Mouse (Mus musculus): ENCODE measurements around the gene Ascl2. TPM values are rescaled to one million over a fixed set of nuclear protein-coding genes. Genes with fewer than 3 reads are reported as not detected.

The Ascl2 gene
- total RNA-seq (2014; rRNA removed) = not detected in 2 replicates
- 0.11 TPM in 1 of 2 replicates, not detected in the other for polyA plus RNA-seq (2012; rRNA removed)

- no peaks in the 10 kb centered on the region for H3K79me2 ChIP-seq (ENCODE audit: control insufficient read depth, insufficient read depth, low read length)
- no peaks in the 10 kb centered on the region for H3K36me3 ChIP-seq (ENCODE audit: control insufficient read depth, insufficient read depth, low read length)
- no peak for DNase-seq (ENCODE audit: extremely low read depth, low read depth, low spot score)
- peaks cover 15% of the 10 kb centered on the region for H3K27me3 ChIP-seq (ENCODE audit: control insufficient read depth, insufficient read depth, low read length)
- H3K27ac ChIP-seq (replicated peaks; ENCODE audit: insufficient read depth, low read depth, low read length) = no peak within 1 kb of the TSS
- TF ChIP-seq CTCF (IDR thresholded peaks at IDR 0.05; ENCODE audit: low read depth, low read length) (no peak), POLR2A (IDR thresholded peaks at IDR 0.05; ENCODE audit: extremely low read depth, insufficient read depth, low read length) (no peak)
- H3K4me3 ChIP-seq (ENCODE audit: insufficient read depth, low read depth, low read length) = peak within 1 kb of the TSS; percentile 31; the same call in 1 of the 2 replicates
- H3K9ac ChIP-seq (ENCODE audit: low read depth, low read length) = no peak within 1 kb of the TSS
- H3K4me1 ChIP-seq (ENCODE audit: control insufficient read depth, insufficient read depth, low read length) = peaks cover 3% of the 10 kb centered on the region; the same call in 1 of the 2 replicates
- 3% methylated on average over 50 of the region's 51 CpGs for WGBS
Measured at GRCm38 (mm10) chr7:142968809-142969511, at the start of gene Ascl2. Gene Ascl2 (minus strand): TSS chr7:142969264.

- Histone ChIP-seq H3K79me2 (ENCODE audit: control insufficient read depth, insufficient read depth, low read length) (no peaks in the 10 kb centered on the region), H3K4me3 (ENCODE audit: insufficient read depth, low read depth, low read length) (no peak overlapping the region), H3K27ac (replicated peaks; ENCODE audit: insufficient read depth, low read depth, low read length) (no peak overlapping the region), H3K36me3 (ENCODE audit: control insufficient read depth, insufficient read depth, low read length) (no peaks in the 10 kb centered on the region), H3K4me1 (ENCODE audit: control insufficient read depth, insufficient read depth, low read length) (peaks cover 3% of the 10 kb centered on the region), H3K9ac (ENCODE audit: low read depth, low read length) (no peak overlapping the region), H3K27me3 (ENCODE audit: control insufficient read depth, insufficient read depth, low read length) (no peaks in the 10 kb centered on the region)
- DNase-seq (ENCODE audit: extremely low read depth, low read depth, low spot score) = no peak
- 90% methylated on average over 4 of the region's 4 CpGs for WGBS
- no peak for TF ChIP-seq POLR2A (IDR thresholded peaks at IDR 0.05; ENCODE audit: extremely low read depth, insufficient read depth, low read length)
- no peak for TF ChIP-seq CTCF (IDR thresholded peaks at IDR 0.05; ENCODE audit: low read depth, low read length)
Measured at GRCm38 (mm10) chr7:143017181-143017580, 48.1 kb upstream of the Ascl2 start.

DNA sequence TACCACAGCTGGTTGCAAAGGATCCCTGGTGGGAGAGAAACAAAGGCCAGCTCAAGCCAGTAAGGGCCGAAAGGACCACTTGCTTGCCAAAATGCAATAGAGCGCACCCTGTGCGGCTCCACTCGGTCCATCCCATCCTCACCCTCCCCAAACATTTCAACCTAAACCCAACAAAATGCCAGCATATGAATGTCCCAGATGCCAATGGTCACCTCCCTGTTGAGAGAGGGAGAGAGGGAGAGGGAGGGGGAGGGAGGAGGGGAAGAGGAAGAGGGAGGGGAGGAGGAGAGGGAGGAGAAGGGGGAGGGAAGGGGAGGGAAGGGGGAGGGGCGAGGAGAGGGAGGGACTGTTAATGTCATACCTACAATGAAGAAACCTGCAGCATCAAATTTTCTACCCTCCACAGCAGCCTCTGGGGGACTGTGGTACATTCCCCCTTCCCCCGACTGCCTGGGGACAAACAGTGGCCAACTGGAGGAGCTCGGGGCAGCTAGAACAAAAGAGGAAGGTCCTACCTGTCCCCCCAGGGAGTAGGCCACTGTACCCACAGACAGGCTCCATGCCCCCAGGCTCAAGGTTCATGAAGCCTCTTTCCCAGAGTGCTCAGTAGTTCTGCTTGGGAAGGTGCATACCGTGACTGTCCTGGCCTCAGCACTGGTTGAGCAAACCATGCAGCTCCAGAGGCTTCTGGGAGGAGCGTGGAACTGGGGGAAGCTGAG is 47.5 kb upstream of the Ascl2 start:
- H3K36me3 ChIP-seq (ENCODE audit: control insufficient read depth, insufficient read depth, low read length) = no peaks in the 10 kb centered on the region
- 66% methylated on average over 9 of the region's 9 CpGs for WGBS
- peak overlapping the region; percentile 49; the same call in 1 of the 2 replicates for H3K27ac ChIP-seq (replicated peaks; ENCODE audit: insufficient read depth, low read depth, low read length)
- no peaks in the 10 kb centered on the region for H3K79me2 ChIP-seq (ENCODE audit: control insufficient read depth, insufficient read depth, low read length)
- H3K4me3 ChIP-seq (ENCODE audit: insufficient read depth, low read depth, low read length) = no peak overlapping the region
- no peak for DNase-seq (ENCODE audit: extremely low read depth, low read depth, low spot score)
- H3K9ac ChIP-seq (ENCODE audit: low read depth, low read length) = no peak overlapping the region
- no peak for TF ChIP-seq POLR2A (IDR thresholded peaks at IDR 0.05; ENCODE audit: extremely low read depth, insufficient read depth, low read length)
- no peak for TF ChIP-seq CTCF (IDR thresholded peaks at IDR 0.05; ENCODE audit: low read depth, low read length)
- H3K27me3 ChIP-seq (ENCODE audit: control insufficient read depth, insufficient read depth, low read length) = no peaks in the 10 kb centered on the region
- peaks cover 3% of the 10 kb centered on the region for H3K4me1 ChIP-seq (ENCODE audit: control insufficient read depth, insufficient read depth, low read length)

GRCm38 (mm10) chr7:143015755-143016423 is 46.8 kb upstream of the Ascl2 start:
- Histone ChIP-seq H3K27ac (replicated peaks; ENCODE audit: insufficient read depth, low read depth, low read length) (peak overlapping the region; percentile 49; the same call in 1 of the 2 replicates), H3K36me3 (ENCODE audit: control insufficient read depth, insufficient read depth, low read length) (no peaks in the 10 kb centered on the region), H3K4me1 (ENCODE audit: control insufficient read depth, insufficient read depth, low read length) (peaks cover 3% of the 10 kb centered on the region), H3K4me3 (ENCODE audit: insufficient read depth, low read depth, low read length) (no peak overlapping the region), H3K9ac (ENCODE audit: low read depth, low read length) (no peak overlapping the region), H3K27me3 (ENCODE audit: control insufficient read depth, insufficient read depth, low read length) (no peaks in the 10 kb centered on the region), H3K79me2 (ENCODE audit: control insufficient read depth, insufficient read depth, low read length) (no peaks in the 10 kb centered on the region)
- peak; percentile 24 for DNase-seq (ENCODE audit: extremely low read depth, low read depth, low spot score)
- 36% methylated on average over 1 of the region's 1 CpGs for WGBS
- no peak for TF ChIP-seq POLR2A (IDR thresholded peaks at IDR 0.05; ENCODE audit: extremely low read depth, insufficient read depth, low read length)
- TF ChIP-seq CTCF (IDR thresholded peaks at IDR 0.05; ENCODE audit: low read depth, low read length) = no peak

DNA sequence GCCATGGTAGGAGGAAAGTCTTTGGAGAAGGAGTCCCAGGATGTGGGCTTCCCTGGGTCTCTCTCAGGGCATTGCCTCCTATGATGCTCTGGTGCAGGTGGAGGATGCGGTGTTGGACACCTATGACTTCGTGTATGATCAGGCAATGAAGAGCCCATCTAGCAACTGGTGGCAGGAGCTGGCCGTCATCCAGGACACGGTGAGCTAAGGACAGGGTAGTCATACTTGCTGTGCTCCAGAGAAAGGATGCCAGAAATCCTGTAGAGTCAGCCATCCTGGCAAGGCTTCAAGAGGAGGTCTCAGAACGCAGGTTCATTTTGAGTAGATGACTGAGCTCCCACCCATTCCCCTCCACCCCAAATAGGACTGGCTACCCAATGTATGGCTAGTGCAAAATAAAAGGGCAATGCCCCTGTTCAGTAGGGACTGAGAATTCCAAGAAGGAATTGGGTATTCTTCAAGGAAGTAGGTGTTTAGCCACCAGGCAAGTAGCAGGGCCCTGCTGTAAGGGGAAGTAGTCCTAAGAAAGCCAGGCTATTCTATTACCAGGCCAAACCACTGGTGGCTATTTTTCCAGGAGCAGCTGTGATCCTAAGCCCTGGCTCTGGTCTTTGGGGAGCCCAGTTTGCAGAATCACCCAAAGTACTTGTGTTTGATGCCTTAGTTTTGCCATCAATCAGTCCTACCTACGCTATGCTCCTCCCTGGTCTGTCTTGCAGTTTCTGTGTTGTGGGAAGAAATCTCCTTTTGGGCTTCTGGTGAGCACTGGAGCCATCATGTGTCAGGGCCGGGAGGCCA is 46.0 kb upstream of the Ascl2 start:
- H3K27me3 ChIP-seq (ENCODE audit: control insufficient read depth, insufficient read depth, low read length) = no peaks in the 10 kb centered on the region
- H3K4me1 ChIP-seq (ENCODE audit: control insufficient read depth, insufficient read depth, low read length) = peaks cover 3% of the 10 kb centered on the region
- TF ChIP-seq POLR2A (IDR thresholded peaks at IDR 0.05; ENCODE audit: extremely low read depth, insufficient read depth, low read length) = no peak
- TF ChIP-seq CTCF (IDR thresholded peaks at IDR 0.05; ENCODE audit: low read depth, low read length) = no peak
- H3K9ac ChIP-seq (ENCODE audit: low read depth, low read length) = no peak overlapping the region
- no peak overlapping the region for H3K27ac ChIP-seq (replicated peaks; ENCODE audit: insufficient read depth, low read depth, low read length)
- WGBS = 89% methylated on average over 7 of the region's 7 CpGs
- H3K79me2 ChIP-seq (ENCODE audit: control insufficient read depth, insufficient read depth, low read length) = no peaks in the 10 kb centered on the region
- no peaks in the 10 kb centered on the region for H3K36me3 ChIP-seq (ENCODE audit: control insufficient read depth, insufficient read depth, low read length)
- no peak for DNase-seq (ENCODE audit: extremely low read depth, low read depth, low spot score)
- H3K4me3 ChIP-seq (ENCODE audit: insufficient read depth, low read depth, low read length) = no peak overlapping the region

Measured in liver, adult 2 months (tissue).